Mouse (Mus musculus) mature B cell (primary cell): Measurements from ENCODE around the gene Tsen2.

Experiments
- in situ Hi-C: fragments of 300-500 bp; cut with MboI; formaldehyde crosslinking; loops from 2 replicates; pipeline ENCODE4 v1.14.3; 2019

Tsen2 gene

GRCm38 (mm10) chr6:115544442-115544970 lies at the start of gene Tsen2:
Tsen2 (plus strand) TSS chr6:115544664.
- in situ Hi-C loops = no loop called here

- in situ Hi-C loops = no loop called here
Measured at GRCm38 (mm10) chr6:115499540-115499939, 44.9 kb upstream of the Tsen2 start.

GRCm38 (mm10) chr6:115500234-115500633 lies 44.2 kb upstream of the Tsen2 start:
- in situ Hi-C loops = no loop called here

GRCm38 (mm10) chr6:115501131-115501530 lies 43.3 kb upstream of the Tsen2 start:
- in situ Hi-C loops = no loop called here

GRCm38 (mm10) chr6:115503038-115503437 lies 41.4 kb upstream of the Tsen2 start:
- in situ Hi-C loops = no loop called here

- in situ Hi-C loops = no loop called here
Measured at GRCm38 (mm10) chr6:115503549-115504159, 40.8 kb upstream of the Tsen2 start.

- in situ Hi-C loops = no loop called here
Measured at GRCm38 (mm10) chr6:115504160-115504558, 40.3 kb upstream of the Tsen2 start.

GRCm38 (mm10) chr6:115504915-115505314 lies 39.5 kb upstream of the Tsen2 start:
- in situ Hi-C loops = no loop called here

- in situ Hi-C loops = no loop called here
Measured at GRCm38 (mm10) chr6:115506425-115506824, 38.0 kb upstream of the Tsen2 start.

- in situ Hi-C loops = no loop called here
Measured at GRCm38 (mm10) chr6:115511447-115511846, 33.0 kb upstream of the Tsen2 start.

GRCm38 (mm10) chr6:115513207-115513606 lies 31.3 kb upstream of the Tsen2 start:
- in situ Hi-C loops = no loop called here

GRCm38 (mm10) chr6:115517904-115518303 lies 26.6 kb upstream of the Tsen2 start:
- in situ Hi-C loops = no loop called here

GRCm38 (mm10) chr6:115518352-115518751 lies 26.1 kb upstream of the Tsen2 start:
- in situ Hi-C loops = no loop called here

- in situ Hi-C loops = no loop called here
Measured at GRCm38 (mm10) chr6:115519275-115519699, 25.2 kb upstream of the Tsen2 start.

GRCm38 (mm10) chr6:115521923-115522322 lies 22.5 kb upstream of the Tsen2 start:
- in situ Hi-C loops = no loop called here

- in situ Hi-C loops = no loop called here
Measured at GRCm38 (mm10) chr6:115522691-115523146, 21.7 kb upstream of the Tsen2 start.

GRCm38 (mm10) chr6:115523201-115523600 lies 21.3 kb upstream of the Tsen2 start:
- in situ Hi-C loops = no loop called here

GRCm38 (mm10) chr6:115524449-115524990 lies 19.9 kb upstream of the Tsen2 start:
- in situ Hi-C loops = no loop called here

- in situ Hi-C loops = no loop called here
Measured at GRCm38 (mm10) chr6:115527418-115527817, 17.0 kb upstream of the Tsen2 start.

GRCm38 (mm10) chr6:115528372-115528771 lies 16.1 kb upstream of the Tsen2 start:
- in situ Hi-C loops = no loop called here

- in situ Hi-C loops = no loop called here
Measured at GRCm38 (mm10) chr6:115534617-115535016, 9.8 kb upstream of the Tsen2 start.

GRCm38 (mm10) chr6:115536169-115536568 lies 8.3 kb upstream of the Tsen2 start:
- in situ Hi-C loops = no loop called here

- in situ Hi-C loops = no loop called here
Measured at GRCm38 (mm10) chr6:115538645-115539429, 5.6 kb upstream of the Tsen2 start.
